Mouse (Mus musculus): ENCODE data around the gene Mxi1. TPM values are rescaled to one million over a fixed set of nuclear protein-coding genes. Genes with fewer than 3 reads are reported as not detected.

Mxi1 gene
- total and polyA plus RNA-seq, 2 experiments from 2014 or later: 48.4 to 48.9 TPM

DNA sequence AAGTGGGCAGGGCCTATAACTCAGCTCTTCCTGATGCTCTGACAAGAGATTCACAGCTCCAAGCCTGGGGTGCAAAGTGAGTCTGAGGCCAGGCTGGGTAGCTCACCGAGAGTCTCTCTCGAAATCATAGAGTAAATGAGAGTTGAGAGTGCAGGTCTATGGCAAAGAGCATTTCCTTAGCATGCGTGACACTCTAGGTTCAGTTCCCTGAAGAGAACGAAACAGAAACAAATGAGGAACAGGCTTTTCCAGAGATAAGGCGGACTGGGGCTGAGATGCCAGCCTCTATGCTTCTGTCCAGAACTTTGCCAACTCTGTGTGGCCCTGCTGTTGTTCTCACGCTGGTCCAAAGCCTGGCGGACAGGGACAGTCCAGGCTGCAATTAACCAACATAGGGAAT is 6.9 kb upstream of the Mxi1 start:
- H3K4me2 ChIP-seq (ENCODE audit: low read depth): no peak overlapping the region
- H3K4me1 ChIP-seq (ENCODE audit: insufficient read depth): no peaks in the 10 kb centered on the region
- DNase-seq (no peak), ATAC-seq (no peak)
- WGBS: 87% methylated on average over 7 of the region's 7 CpGs
- H3K27ac ChIP-seq (ENCODE audit: low read depth, low read length): no peak overlapping the region
- H3K9me3 ChIP-seq (ENCODE audit: low read length): no peaks in the 10 kb centered on the region
- H3K27me3 ChIP-seq (ENCODE audit: insufficient read depth, low read length): no peaks in the 10 kb centered on the region
- H3K36me3 ChIP-seq (ENCODE audit: insufficient read depth): no peaks in the 10 kb centered on the region
- no peak for TF ChIP-seq CTCF (IDR thresholded peaks at IDR 0.05; ENCODE audit: low read depth)
- H3K4me3 ChIP-seq (ENCODE audit: low read depth, low read length): no peak overlapping the region
- H3K9ac ChIP-seq: no peak overlapping the region

- TF ChIP-seq CTCF (IDR thresholded peaks at IDR 0.05; ENCODE audit: low read depth): no peak
- Histone ChIP-seq H3K36me3 (ENCODE audit: insufficient read depth) (no peaks in the 10 kb centered on the region), H3K27me3 (ENCODE audit: insufficient read depth, low read length) (no peaks in the 10 kb centered on the region), H3K4me3 (ENCODE audit: low read depth, low read length) (no peak overlapping the region), H3K4me2 (ENCODE audit: low read depth) (no peak overlapping the region), H3K27ac (ENCODE audit: low read depth, low read length) (no peak overlapping the region), H3K9ac (no peak overlapping the region), H3K9me3 (ENCODE audit: low read length) (no peaks in the 10 kb centered on the region), H3K4me1 (ENCODE audit: insufficient read depth) (no peaks in the 10 kb centered on the region)
- DNase-seq: no peak
- ATAC-seq: no peak
- 85% methylated on average over 8 of the region's 8 CpGs for WGBS
Measured at GRCm38 (mm10) chr19:53305621-53306020, 4.7 kb upstream of the Mxi1 start.

- H3K9ac ChIP-seq: no peak overlapping the region
- no peaks in the 10 kb centered on the region for H3K9me3 ChIP-seq (ENCODE audit: low read length)
- no peaks in the 10 kb centered on the region for H3K27me3 ChIP-seq (ENCODE audit: insufficient read depth, low read length)
- no peaks in the 10 kb centered on the region for H3K36me3 ChIP-seq (ENCODE audit: insufficient read depth)
- H3K4me3 ChIP-seq (ENCODE audit: low read depth, low read length): no peak overlapping the region
- WGBS: 9% methylated on average over 11 of the region's 11 CpGs
- no peak for ATAC-seq
- H3K27ac ChIP-seq (ENCODE audit: low read depth, low read length): no peak overlapping the region
- no peak for TF ChIP-seq CTCF (IDR thresholded peaks at IDR 0.05; ENCODE audit: low read depth)
- no peaks in the 10 kb centered on the region for H3K4me1 ChIP-seq (ENCODE audit: insufficient read depth)
- peak overlapping the region; percentile 17; the same call in 1 of the 2 replicates for H3K4me2 ChIP-seq (ENCODE audit: low read depth)
- DNase-seq: no peak
Measured at GRCm38 (mm10) chr19:53306706-53307105, 3.6 kb upstream of the Mxi1 start.

- Histone ChIP-seq H3K9ac (no peak overlapping the region), H3K27ac (ENCODE audit: low read depth, low read length) (no peak overlapping the region), H3K27me3 (ENCODE audit: insufficient read depth, low read length) (no peaks in the 10 kb centered on the region), H3K4me2 (ENCODE audit: low read depth) (peak overlapping the region; percentile 17; the same call in 1 of the 2 replicates), H3K9me3 (ENCODE audit: low read length) (no peaks in the 10 kb centered on the region), H3K4me3 (ENCODE audit: low read depth, low read length) (no peak overlapping the region), H3K4me1 (ENCODE audit: insufficient read depth) (no peaks in the 10 kb centered on the region), H3K36me3 (ENCODE audit: insufficient read depth) (no peaks in the 10 kb centered on the region)
- ATAC-seq: no peak
- no peak for DNase-seq
- 36% methylated on average over 6 of the region's 6 CpGs for WGBS
- TF ChIP-seq CTCF (IDR thresholded peaks at IDR 0.05; ENCODE audit: low read depth): no peak
Measured at GRCm38 (mm10) chr19:53307219-53307618, 3.1 kb upstream of the Mxi1 start.

DNA sequence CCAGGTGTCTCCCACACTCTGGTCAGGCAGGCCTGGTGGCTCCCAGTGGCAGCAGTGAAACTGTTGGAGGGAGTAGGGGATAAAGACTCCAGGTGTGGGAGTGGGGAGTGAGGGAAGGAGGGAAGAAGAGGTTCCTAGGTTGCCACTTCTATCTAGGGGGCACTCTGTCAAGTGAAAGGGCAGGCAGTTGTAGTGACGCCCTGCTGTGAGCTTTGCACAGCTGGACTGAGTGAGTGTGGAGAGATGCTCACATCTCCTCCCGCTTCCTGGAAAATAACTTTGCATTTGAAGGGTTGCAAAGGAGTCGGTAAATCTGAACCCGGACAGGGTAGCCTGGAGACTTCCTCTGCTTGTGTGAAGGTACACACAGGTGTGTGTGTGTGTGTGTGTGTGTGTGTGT is 687 bp upstream of the Mxi1 start:
- Histone ChIP-seq H3K27ac (ENCODE audit: low read depth, low read length) (no peak overlapping the region), H3K4me1 (ENCODE audit: insufficient read depth) (peaks cover 2% of the 10 kb centered on the region; the same call in 1 of the 2 replicates), H3K27me3 (ENCODE audit: insufficient read depth, low read length) (no peaks in the 10 kb centered on the region), H3K36me3 (ENCODE audit: insufficient read depth) (no peaks in the 10 kb centered on the region), H3K9me3 (ENCODE audit: low read length) (no peaks in the 10 kb centered on the region), H3K9ac (no peak overlapping the region), H3K4me2 (ENCODE audit: low read depth) (peak overlapping the region; percentile 94), H3K4me3 (ENCODE audit: low read depth, low read length) (0 out of 2 replicates have a peak overlapping the region, but pooled peaks have one; percentile 93)
- DNase-seq (no peak), ATAC-seq (no peak)
- no peak for TF ChIP-seq CTCF (IDR thresholded peaks at IDR 0.05; ENCODE audit: low read depth)
- 25% methylated on average over 4 of the region's 4 CpGs for WGBS

GRCm38 (mm10) chr19:53310771-53311523 is 629 bp downstream of the Mxi1 start:
- Histone ChIP-seq H3K9ac (peak overlapping the region; percentile 92), H3K4me2 (ENCODE audit: low read depth) (peak overlapping the region; percentile 94), H3K9me3 (ENCODE audit: low read length) (no peaks in the 10 kb centered on the region), H3K27me3 (ENCODE audit: insufficient read depth, low read length) (no peaks in the 10 kb centered on the region), H3K27ac (ENCODE audit: low read depth, low read length) (peak overlapping the region; percentile 98), H3K4me3 (ENCODE audit: low read depth, low read length) (peak overlapping the region; percentile 93), H3K36me3 (ENCODE audit: insufficient read depth) (no peaks in the 10 kb centered on the region), H3K4me1 (ENCODE audit: insufficient read depth) (peaks cover 5% of the 10 kb centered on the region)
- ATAC-seq (no peak), DNase-seq (peak; percentile 49)
- WGBS: under 1% methylated on average over 48 of the region's 48 CpGs
- no peak for TF ChIP-seq CTCF (IDR thresholded peaks at IDR 0.05; ENCODE audit: low read depth)

- H3K36me3 ChIP-seq (ENCODE audit: insufficient read depth): no peaks in the 10 kb centered on the region
- WGBS: 0% methylated on average over 35 of the region's 37 CpGs
- H3K4me2 ChIP-seq (ENCODE audit: low read depth): peak overlapping the region; percentile 94
- ATAC-seq (no peak), DNase-seq (peak; percentile 64)
- H3K27ac ChIP-seq (ENCODE audit: low read depth, low read length): peak overlapping the region; percentile 98
- no peak for TF ChIP-seq CTCF (IDR thresholded peaks at IDR 0.05; ENCODE audit: low read depth)
- peaks cover 5% of the 10 kb centered on the region for H3K4me1 ChIP-seq (ENCODE audit: insufficient read depth)
- H3K27me3 ChIP-seq (ENCODE audit: insufficient read depth, low read length): no peaks in the 10 kb centered on the region
- no peaks in the 10 kb centered on the region for H3K9me3 ChIP-seq (ENCODE audit: low read length)
- H3K9ac ChIP-seq: peak overlapping the region; percentile 92
- peak overlapping the region; percentile 93 for H3K4me3 ChIP-seq (ENCODE audit: low read depth, low read length)
Measured at GRCm38 (mm10) chr19:53311524-53312335, 1.4 kb downstream of the Mxi1 start.

Data from forebrain, postnatal 0 days (tissue).